Mouse (Mus musculus) E14TG2a.4 (cell line): ENCODE data around the gene Olfr1368.

Experiments used
- CTCF ChIP-seq: conservative IDR thresholded peaks from 2 replicates; pipeline ENCODE4 v1.5.1; 2014; ENCODE audit warnings: low read length
- NANOG ChIP-seq: IDR thresholded peaks from 2 replicates; pipeline ENCODE4 v1.6.1; 2014; ENCODE audit warnings: borderline replicate concordance, low read length, mixed read lengths
- POU5F1 ChIP-seq: IDR thresholded peaks from 2 replicates; pipeline ENCODE4 v1.6.1; 2014; ENCODE audit warnings: low read length, borderline replicate concordance

DNA sequence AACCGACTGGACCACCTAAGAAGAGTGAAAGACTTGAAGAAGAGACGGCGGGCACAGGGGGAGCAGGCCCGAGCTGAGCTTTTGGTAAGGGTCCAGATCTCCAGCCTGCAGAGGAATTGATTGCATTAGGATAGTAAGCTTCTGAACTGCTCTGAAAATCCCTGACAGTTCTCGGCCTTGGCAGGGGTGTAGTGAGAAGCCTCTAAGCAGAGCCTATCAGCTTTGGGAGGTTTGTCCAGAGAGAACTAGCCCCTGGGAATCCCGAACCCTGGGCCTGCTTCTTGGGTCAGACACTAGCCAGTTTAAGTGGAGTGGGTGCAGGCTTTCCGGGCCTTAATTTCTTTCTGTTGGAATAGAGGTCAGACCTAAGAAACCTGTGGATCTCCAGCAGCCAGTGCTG is 36.3 kb upstream of the Olfr1368 start:
- TF ChIP-seq CTCF (no peak), NANOG (no peak), POU5F1 (no peak)
